ENCODE assay signal across 8 mouse cellular contexts in the genomic region with DNA sequence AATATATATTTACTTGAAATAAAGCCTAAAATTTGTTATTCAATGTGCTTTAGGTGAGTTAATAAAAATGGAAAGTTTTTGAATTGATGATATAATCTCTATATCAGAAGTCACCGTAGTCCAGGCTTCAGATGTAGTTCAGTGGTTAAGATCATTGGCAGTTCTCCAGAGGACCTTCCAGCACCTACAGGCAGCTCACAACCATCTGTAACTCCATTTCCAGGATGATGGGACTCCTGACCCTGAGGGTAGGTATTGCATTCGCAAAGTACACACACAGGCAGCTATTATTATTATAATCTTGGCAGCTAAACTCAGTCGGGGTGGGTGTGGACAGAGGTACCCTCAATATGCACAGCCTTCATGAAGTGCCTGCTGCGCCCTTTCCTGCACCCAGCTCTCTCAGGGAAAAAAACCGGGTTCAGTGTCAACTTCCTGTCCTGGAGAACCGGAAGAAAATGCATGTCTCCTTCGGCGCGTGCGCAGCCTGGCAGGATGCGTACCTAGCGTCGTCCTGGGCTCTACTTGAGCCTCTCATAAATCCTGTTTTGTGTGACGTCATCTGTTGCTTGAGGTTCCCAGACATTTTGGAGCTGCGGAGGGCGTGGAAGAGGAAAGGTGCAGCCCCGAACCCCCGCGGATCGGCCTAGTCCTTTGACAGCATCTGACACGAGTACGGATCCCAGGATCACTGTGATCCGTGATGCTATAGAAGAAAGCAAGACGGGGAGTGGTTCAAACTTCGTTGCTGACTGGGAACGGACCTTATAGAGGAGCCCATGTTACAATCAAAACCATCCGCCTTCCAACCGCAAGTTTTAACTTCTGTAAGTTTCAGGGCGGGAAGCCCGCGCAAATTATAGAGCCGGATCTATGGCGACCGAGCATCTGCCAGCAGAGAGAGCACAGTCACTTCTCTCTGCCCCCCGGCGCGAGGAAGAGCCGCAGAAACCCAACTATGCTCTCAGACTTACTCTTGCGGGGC. TPM values are rescaled to one million over a fixed set of nuclear protein-coding genes. Genes with fewer than 3 reads are reported as not detected.
DNase-seq lines count a peak whose midpoint lies in the region; ATAC-seq lines count a peak whose summit lies in the region.

Gene Wdr5b, plus strand, starts transcription at position 551 of the 985 bp plus-strand sequence.

- peaks cover 6% of the 10 kb centered on the region; the same call in 1 of the 2 replicates for H3K36me3 ChIP-seq in hindbrain, embryonic 16.5 days (ENCODE audit: control insufficient read depth, insufficient read depth, low read length)
- H3K36me3 ChIP-seq in macrophage (ENCODE audit: inconsistent target) = peaks cover 2% of the 10 kb centered on the region; the same call in 1 of the 2 replicates

- WGBS in hindbrain, embryonic 16.5 days = 2% methylated on average over 39 of the region's 39 CpGs
- 1% methylated on average over 38 of the region's 39 CpGs for WGBS in macrophage (ENCODE audit: missing documents)

- no peaks in the 10 kb centered on the region for H3K27me3 ChIP-seq in hindbrain, embryonic 16.5 days (replicated peaks; ENCODE audit: control insufficient read depth, insufficient read depth, low read length)

- H3K4me1 ChIP-seq in hindbrain, embryonic 16.5 days (ENCODE audit: control insufficient read depth, insufficient read depth, low read depth, low read length) = peaks cover 10% of the 10 kb centered on the region

- peak within 1 kb of the TSS; percentile 57 for H3K4me3 ChIP-seq in hindbrain, embryonic 16.5 days (ENCODE audit: low read length)
- H3K4me3 ChIP-seq in macrophage (ENCODE audit: inconsistent target) = peak within 1 kb of the TSS; percentile 78

- H3K27ac ChIP-seq in hindbrain, embryonic 16.5 days (ENCODE audit: low read depth, low read length) = peak within 1 kb of the TSS; percentile 81
- peak within 1 kb of the TSS; percentile 52 for H3K27ac ChIP-seq in macrophage

- ATAC-seq in hindbrain, embryonic 16.5 days = peak; percentile 99

- peak within 1 kb of the TSS; percentile 82 for H3K4me2 ChIP-seq in hindbrain, embryonic 16.5 days (ENCODE audit: low read length)

- peak within 1 kb of the TSS; percentile 76 for H3K9ac ChIP-seq in hindbrain, embryonic 16.5 days (ENCODE audit: low read depth, low read length)

- peaks cover 14% of the 10 kb centered on the region for H3K79me2 ChIP-seq in macrophage (ENCODE audit: inconsistent target)

- no peaks in the 10 kb centered on the region for H3K9me3 ChIP-seq in hindbrain, embryonic 16.5 days (ENCODE audit: control insufficient read depth, low read length)

- peak; percentile 84 for DNase-seq in WW6 (ENCODE audit: low read depth, low spot score)
- DNase-seq in cerebellum, postnatal 4 days (ENCODE audit: low spot score in 2 of 2) = peak; percentile 63 to 81
- peak; percentile 92 for DNase-seq in gastrocnemius, adult 18-20 months (ENCODE audit: low spot score)
- DNase-seq in left cerebral cortex, adult 18-20 months (ENCODE audit: low spot score in 2 of 2) = peak; percentile 87 to 93
- peak; percentile 97 for DNase-seq in right cerebral cortex, adult 18-20 months
- DNase-seq in urinary bladder, postnatal 10 days (ENCODE audit: low spot score) = peak; percentile 32

RNA-seq across cellular contexts. Expression of gene Wdr5b, which starts in this region (rescaled TPM):
- total RNA-seq in gastrocnemius, adult 18-20 months (2021) = 1 to 10 TPM; 2.2 to 2.4 TPM
- polyA plus RNA-seq in hindbrain, embryonic 16.5 days (2015; fragmentation: Nextera tagmentation; extraction: Ambion mirVana) = 10.2 and 11.9 TPM in 2 replicates
- total RNA-seq in left cerebral cortex, adult 18-20 months (2021) = 1 to 10 TPM; 3.4 to 4.8 TPM
- 10 to 100 TPM in 8 of 26 experiments, 1 to 10 TPM in 16, under 1 TPM in 2; 0.69 to 22.3 (median 6.3) TPM for total RNA-seq in macrophage (2018; cell fraction: chromatin; rRNA removed)
- 1 to 10 TPM in 20 of 26 experiments, under 1 TPM in 6; 0.42 to 5.5 (median 2.1) TPM for total RNA-seq in macrophage (2018; cell fraction: cytosol; rRNA removed)
- 10 to 100 TPM in 8 of 26 experiments, 1 to 10 TPM in 17, under 1 TPM in 1; 0.78 to 28.0 (median 6.3) TPM for total RNA-seq in macrophage (2018; cell fraction: nucleus; rRNA removed)
- 2.9 to 4.5 TPM (median 3.9 TPM) in 3 replicates for polyA plus RNA-seq in macrophage (2018)

Comparison
In these comparisons a context has a peak if more than half of its experiments do, and no peak if none do; other contexts are left out.
1. Peak in every context shown above with its lines: DNase-seq, ATAC-seq, H3K4me3 ChIP-seq and H3K27ac ChIP-seq.
2. DNase-seq: peak in every context shown above with its lines; median percentile 97 in right cerebral cortex, adult 18-20 months; 92 in gastrocnemius, adult 18-20 months; 90 in left cerebral cortex, adult 18-20 months; 84 in WW6; 72 in cerebellum, postnatal 4 days; 32 in urinary bladder, postnatal 10 days.